Mouse (Mus musculus): ENCODE measurements around the gene Zfp648. TPM values are rescaled to one million over a fixed set of nuclear protein-coding genes. Genes with fewer than 3 reads are reported as not detected.

Gene Zfp648
- not detected for polyA plus RNA-seq (2017; shearing (Covaris generic))

GRCm38 (mm10) chr1:154200955-154201722 is at the start of gene Zfp648:
TSS of gene Zfp648 (plus strand) at chr1:154201187.

All from activated CD4-positive, CD25-positive, alpha-beta regulatory T cell (primary cell).